Mouse (Mus musculus) heart, adult 11 months (tissue): ENCODE results near the gene Tcea3.

ENCODE experiments used
- DNase-seq: peaks from one replicate; pipeline ENCODE4 v3.0.0; 2022

The Tcea3 gene

DNA sequence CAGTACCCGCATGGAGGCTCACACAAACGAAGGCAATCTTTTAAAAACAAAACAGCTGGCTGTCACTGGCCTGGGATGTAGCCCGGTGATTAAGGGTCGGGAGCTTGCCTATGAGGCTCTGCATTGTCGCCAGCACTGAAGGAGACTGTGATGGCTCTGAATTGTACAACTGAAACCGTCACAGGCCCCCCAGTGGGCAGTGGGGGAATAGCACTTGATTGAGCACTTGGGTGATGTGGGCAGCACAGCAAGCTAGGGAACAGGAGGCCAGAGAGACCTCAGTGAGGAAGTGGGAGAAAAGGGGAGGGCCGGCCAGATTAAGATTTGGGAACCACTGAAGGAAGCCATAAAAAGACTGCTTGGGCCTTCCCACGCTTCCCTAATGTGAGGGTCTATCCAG, 7.9 kb upstream of the Tcea3 start:
- peak; percentile 98 for DNase-seq

- DNase-seq, result no peak
Observed at GRCm38 (mm10) chr4:136240123-136240522, 7.4 kb upstream of the Tcea3 start.

DNA sequence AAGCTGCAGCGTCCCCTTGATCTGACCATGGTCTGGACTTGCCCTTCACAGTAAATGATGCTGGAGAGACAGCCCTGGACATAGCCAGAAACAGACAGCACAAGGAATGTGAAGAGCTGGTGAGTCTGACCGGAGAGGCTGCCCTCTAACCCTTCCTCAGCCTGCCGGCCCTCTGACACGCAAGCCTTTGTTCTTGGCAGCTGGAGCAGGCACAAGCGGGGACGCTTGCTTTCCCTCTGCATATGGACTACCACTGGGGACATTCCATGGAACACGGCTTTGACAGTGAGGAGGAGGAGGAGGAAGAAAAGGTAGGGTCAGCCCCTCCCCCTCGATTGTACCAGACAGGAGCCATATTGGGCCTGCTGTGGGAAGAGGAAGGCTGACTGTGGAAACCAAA, 6.6 kb upstream of the Tcea3 start:
- no peak for DNase-seq

- DNase-seq, result peak; percentile 91
Observed at GRCm38 (mm10) chr4:136242065-136242703, 5.3 kb upstream of the Tcea3 start.

GRCm38 (mm10) chr4:136242728-136243127, 4.8 kb upstream of the Tcea3 start:
- DNase-seq, result peak; percentile 90

DNA sequence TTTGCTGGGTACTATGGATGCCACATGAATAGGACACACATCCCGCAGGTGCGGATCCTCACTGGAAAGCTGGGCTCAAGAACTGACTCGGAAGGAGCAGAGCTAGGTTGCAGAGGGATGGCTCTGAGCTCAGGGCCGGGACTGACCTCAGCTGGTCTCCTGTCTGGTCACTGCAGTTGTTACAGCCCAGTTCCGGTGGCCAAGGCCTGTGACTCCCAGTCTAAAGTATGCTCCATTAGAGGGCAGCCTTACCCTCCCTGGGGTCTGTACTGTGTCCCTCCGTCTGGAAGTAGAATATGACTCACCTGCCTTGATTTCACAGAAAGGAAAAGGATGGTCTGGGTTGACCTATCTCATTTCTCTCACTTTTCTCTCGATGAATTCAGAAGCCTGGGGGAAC, 3.3 kb upstream of the Tcea3 start:
- DNase-seq, result peak; percentile 91

DNA sequence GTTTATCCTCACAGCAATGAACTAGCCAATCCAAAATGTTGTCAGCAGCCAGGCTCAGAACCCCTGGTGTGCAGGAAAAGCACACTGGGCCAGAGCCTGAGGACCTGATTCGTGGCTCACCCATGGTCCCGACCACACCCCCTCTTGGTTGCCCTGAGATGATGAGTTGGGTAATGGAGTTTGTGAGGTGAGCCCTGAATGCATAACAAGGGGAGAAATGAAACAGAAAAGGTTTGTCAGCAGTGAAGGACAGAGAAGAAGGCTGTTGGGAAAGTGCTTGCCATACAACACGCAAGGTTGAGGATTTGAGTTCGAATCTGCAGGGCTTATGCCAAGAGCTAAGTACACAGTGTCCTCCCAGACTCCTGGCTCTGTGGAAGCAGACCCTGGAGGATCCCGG, 1.8 kb upstream of the Tcea3 start:
- DNase-seq, result no peak

DNA sequence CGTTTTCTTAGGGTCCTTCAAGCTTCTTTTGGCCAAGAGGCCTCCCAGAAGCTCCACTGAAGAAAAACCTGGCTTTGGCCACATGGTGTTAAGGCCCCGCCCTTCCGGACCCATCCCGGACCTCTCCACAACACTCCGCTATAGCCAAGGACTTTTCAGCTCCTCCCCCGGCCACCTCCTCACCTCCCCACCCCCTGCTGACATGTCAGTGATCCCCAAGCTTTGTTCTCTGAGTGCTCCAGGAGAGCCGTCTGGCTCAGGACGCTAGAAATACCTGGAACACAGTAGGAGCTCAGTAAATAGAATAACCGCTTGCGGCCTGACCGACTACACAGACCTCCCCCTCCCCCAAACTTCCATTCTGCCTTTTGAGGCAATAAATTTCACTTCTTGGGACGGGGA, 960 bp upstream of the Tcea3 start:
- peak; percentile 96 for DNase-seq

GRCm38 (mm10) chr4:136247386-136247728, 172 bp upstream of the Tcea3 start:
- no peak for DNase-seq

DNA sequence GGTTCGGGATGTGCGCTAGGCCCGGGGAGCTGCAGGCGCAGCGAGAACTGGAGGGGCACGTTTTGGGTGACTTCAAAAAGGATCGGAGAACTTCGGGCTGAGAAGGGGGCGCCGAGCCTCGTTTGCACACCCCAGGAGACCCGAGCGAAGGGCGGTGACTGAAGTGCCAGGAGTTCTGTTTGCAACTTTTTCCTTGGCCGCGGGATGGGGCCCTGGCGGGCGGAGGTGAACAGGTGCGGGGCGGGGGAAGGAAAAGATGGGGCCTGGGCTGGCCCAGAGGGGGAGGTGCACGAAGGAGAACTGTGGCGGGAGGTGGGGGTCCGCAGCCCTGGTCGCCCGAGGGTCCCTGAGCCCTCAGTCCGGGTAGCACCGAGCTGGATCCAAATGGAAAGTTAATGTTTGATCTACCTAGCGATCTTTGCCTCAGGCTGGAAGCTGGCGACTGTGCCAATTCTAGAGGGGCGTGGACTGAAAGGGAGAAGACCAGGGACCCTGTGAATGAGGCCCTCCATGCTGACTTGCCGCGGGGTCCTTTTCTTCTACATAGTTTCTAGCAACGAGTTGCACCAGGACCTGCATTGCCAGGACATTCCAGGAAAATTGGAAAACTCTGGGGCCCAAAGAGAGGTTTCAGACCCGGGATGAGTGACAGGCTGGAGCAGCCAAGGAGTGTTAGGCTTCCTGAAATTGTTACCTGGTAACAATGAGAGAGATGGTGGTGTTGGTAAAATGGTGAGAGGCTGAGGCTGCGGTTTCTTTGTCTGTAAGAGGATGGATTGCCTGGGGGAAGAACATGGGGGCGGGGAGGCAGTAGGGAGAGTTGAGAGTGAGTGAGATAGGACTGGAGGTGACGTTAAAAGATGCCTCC, 1.2 kb downstream of the Tcea3 start:
- no peak for DNase-seq

DNA sequence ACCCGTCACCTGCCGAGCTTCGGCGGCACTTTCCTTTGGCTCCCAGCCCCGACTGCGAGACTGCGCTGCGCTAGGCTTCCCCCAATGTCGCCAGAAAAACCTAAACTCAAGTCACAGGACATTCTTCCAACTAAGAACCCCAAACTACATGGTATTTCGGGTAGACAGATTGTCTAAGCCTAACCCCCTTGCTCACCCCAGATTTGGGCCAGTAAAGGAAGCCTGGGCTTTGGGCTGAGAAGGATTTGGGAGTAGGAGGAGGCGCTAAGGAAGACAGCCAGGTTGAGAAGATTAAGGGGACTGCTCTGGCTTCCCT, 1.8 kb downstream of the Tcea3 start:
- no peak for DNase-seq

DNA sequence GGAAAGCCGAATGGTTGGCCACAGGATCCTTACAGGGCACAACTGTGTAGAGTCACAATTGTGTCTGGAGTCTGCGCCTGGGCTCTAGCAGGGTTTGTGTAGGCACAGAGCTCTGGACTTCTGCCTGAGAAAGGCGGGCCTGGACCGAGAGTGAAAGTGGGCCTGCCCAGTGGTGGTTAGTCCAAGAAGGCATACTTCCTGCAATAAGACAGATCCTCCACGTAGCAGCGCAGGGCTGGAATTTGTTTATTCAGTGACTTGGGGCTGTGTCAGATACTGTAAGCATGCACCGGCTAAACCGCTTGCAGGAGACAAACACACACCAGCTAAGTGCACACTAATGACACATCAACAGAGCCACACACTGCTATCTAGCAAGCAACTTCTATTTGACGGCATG, 2.3 kb downstream of the Tcea3 start:
- peak; percentile 96 for DNase-seq

GRCm38 (mm10) chr4:136255919-136256318, 8.4 kb downstream of the Tcea3 start:
- DNase-seq, result no peak

DNA sequence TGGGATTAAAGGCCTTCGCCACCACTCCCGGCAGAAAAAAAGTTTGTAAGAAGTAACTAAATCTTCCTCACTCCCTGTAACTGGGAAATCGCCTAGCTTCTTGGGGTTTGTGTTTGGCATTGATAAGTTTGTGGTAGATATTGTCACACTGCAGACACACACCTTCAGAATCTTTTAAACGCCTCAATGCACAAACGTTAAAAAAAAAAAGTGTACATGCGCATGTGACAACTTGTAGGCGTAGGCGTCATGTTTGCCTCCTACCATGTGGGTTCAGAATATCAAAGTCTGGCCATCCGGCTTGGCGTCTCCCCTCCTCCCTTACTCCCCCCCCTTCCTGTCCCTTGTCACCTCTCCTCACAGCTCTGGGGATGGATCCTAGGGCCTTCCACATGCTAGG, 9.2 kb downstream of the Tcea3 start:
- no peak for DNase-seq

DNA sequence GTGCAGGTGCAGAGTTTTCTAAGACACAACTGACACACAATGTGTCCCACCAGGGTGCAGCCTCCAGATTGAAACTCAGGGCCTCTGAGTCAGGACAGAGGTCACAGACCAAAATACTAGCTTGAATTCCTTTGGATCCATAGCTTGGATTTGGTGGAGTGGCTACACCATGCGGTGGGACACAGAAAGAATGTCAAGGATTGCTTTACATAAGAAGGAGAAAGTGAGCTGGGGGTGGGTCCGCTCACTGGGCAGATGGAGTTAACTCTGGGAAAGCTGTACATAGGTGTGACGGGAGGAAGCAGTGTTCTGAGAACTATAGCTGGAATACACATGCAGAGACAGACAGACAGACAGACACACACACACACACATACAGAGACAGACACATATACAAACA, 12.4 kb downstream of the Tcea3 start:
- DNase-seq, result no peak

DNA sequence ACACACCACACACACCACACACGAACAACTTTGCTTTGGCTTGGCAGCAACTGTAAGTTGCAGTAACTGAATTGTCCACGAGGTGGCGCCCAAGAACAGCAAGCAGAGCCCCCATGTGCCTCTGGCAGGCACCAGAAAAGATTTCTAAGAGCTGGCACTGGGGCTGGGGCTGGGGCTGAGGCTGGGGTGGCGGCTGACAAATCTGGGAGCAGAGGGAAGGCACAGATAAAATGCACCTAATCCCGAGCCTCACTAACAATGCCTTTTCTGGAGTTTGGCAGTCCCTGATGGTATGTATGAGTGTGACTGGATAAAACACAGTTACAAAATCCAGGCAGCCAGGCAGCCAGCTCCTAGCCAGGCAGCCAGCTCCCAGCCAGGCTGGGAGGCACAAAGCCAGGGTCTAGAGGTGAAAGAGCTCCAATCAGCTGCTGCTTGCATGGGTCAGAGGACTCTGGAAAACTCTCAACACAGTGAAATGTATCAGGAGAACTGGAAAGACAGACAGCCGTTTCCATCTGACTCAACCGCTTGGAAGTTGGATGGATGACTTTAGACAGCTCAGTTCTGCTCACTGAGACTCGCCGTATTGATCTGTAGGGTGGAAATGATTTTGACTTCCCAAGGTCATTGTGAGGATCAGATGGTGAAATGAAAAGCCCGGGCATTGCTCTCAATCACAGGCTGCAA, 13.1 kb downstream of the Tcea3 start:
- peak; percentile 98 for DNase-seq

- peak; percentile 96 for DNase-seq
Observed at GRCm38 (mm10) chr4:136261912-136262311, 14.4 kb downstream of the Tcea3 start.

DNA sequence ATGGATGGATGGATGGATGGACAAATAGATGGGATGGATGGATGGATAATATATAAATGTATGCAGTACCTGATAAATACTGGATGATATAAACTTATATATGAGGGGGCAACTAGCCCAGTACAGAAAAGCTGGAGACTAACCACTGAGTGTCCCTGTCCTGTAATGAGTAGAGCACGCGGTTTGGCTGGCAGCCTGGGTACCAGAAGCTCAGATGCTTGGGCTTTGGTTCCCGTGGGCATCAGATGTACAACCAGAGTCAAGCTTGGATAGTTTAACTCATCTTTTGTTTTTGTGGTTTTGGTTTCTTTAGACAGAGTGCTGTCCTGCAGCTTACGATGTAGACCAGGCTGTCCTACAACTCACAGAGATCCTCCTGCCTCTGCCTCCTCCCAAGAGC, 16.0 kb downstream of the Tcea3 start:
- DNase-seq, result no peak

DNA sequence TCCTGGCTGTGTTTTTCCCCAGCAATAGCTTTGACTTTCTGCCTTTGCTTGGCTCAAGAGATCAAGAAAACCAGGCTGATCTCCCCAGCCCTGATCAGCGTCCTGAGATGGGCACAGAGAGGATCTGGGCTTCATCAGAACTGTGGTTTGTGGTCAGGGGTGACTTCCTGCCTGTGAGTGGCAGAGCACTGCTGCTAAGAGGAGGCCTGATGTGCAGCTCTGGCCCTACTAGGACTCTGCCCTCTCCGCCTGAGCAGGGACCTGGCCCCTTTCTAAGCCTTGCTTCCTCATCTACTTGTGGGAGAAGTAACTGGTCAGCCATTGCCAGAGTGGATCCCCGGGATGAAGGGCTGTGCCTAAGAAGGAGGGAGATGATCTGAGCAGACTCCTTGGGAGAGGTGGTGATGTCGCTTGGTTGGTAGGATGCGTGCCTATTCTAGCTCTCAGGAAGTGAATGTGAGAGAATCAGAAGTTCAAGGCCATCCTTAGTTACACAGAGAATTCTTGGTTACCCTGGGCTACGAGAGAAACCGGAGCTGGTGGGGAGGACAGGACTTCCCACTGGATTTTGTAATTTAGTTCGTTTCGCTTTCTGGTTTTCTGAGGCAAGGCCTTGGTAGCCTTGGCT, 19.3 kb downstream of the Tcea3 start:
- peak; percentile 94 for DNase-seq

DNA sequence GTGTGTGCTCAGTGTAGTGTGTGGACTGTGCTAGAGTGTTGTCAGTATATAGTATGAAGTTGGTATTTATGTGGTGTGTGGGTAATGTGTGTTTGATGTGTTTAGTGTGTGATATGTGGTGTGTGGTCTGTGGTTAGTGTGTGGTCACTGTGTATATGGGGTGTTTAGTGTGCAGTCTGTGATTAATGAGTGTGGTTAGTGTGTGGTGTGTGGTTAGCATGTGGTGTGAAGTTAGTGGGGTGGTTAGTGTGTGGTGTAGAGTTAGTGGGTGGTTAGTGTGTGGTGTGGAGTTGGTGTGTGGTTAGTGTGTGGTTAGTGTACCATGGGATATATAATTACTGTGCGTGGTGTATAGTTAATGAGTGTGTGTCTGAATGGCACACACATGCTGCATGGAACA, 21.4 kb downstream of the Tcea3 start:
- no peak for DNase-seq

DNA sequence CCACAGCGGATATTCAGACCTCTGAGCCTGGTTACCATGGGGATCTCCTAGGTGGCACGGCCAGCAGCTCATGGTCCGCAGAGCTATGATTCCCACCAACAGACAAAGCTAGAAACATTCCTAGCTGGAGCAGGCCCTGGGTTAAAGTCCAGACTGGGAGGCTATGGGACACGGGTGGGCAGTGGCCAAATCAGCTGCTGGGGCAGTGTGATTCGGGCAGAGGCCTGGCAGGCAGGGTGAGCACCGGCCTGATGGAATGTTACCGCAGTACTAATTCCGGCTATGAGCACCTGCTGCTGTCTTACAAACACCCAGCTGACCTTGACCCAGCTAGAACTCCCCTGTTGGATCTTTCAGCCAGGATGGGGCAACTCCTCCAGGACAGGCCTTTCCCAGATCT, 23.1 kb downstream of the Tcea3 start:
- peak; percentile 97 for DNase-seq

DNA sequence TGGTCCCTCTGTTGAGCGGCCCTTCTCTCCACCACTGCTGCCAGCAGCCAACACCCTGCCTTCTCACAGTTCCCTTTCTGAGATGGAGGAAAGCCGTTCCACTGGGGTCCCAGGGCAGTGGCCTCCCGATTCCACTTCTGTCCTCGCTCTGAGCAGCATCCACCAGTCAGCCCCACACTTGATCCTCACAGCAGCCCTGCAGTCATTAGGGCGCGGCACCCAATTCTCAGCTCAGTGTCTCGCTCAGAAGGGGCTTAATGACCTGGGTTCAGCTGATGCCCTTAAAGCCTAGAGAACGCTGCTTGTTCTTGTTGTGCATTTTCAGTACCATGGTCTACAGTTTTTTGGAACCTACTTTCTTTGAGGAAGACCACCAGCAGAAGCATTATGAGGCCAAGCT, 33.6 kb downstream of the Tcea3 start:
- DNase-seq, result peak; percentile 91

DNA sequence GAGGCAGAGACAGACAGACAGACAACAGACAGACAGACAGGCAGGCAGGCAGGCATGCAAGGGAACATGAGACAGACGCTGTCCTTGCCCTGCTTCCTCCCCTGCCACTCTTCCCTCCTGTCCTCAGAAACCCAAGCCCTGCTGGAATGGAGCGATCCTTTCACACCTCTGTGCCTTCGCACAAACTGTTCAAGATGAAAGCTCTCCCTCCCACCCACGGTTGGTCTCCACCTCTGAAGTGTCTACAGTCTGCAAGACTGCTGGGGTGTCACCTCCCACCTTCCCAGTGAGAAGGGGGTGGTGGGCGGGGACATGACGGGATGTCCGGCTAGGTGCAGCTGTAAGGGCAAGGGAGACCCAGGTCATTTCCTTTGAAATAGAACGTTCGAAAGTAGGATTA, 34.1 kb downstream of the Tcea3 start:
- DNase-seq, result peak; percentile 90
